Mouse (Mus musculus) kidney, adult 2 months (tissue): ENCODE results near the gene Lax1.

Experiments used
- CTCF ChIP-seq: fragments of 200-500 bp; conservative IDR thresholded peaks from 2 replicates; pipeline ENCODE4 v1.5.1; 2011; ENCODE audit warnings: low read depth, mild to moderate bottlenecking, control low read depth, low read length, moderate library complexity, mixed read lengths; ENCODE audit not compliant: insufficient read depth, insufficient read length
- POLR2A ChIP-seq: fragments of 200-500 bp; IDR thresholded peaks from one replicate; pipeline ENCODE4 v1.6.1; 2011; ENCODE audit warnings: low read depth, low read length, control low read depth

DNA sequence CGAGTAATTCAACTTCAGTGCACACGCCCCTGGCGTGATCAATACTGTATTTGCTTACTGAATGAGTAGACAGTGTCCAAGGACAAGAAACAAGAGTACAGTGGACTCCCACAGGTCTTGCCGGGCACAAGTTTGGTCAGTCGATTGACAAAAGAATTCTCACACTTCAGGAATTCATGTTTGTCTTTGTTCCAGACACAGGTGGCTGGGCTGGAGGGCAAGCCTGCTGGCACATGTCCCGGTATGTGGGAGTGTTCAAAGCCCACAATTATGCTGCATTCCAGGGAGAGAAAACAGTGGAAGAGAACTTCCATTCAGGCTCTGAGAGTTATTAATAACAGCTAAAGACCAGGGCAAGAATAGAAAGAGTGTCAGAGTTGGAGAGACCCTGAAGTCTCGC, 6.0 kb upstream of the Lax1 start:
- TF ChIP-seq CTCF: no peak
- TF ChIP-seq POLR2A: no peak
